Mouse (Mus musculus) lung, postnatal 0 days (tissue): ENCODE measurements around the gene Ncf1.

Source experiments
- CTCF ChIP-seq: IDR thresholded peaks from 2 replicates; pipeline ENCODE4 v1.5.1; 2016; ENCODE audit warnings: antibody characterized with exemption, mild to moderate bottlenecking
- EP300 ChIP-seq: IDR thresholded peaks from 2 replicates; pipeline ENCODE4 v1.6.1; 2016; ENCODE audit warnings: antibody characterized with exemption, mild to moderate bottlenecking, control low read depth

DNA sequence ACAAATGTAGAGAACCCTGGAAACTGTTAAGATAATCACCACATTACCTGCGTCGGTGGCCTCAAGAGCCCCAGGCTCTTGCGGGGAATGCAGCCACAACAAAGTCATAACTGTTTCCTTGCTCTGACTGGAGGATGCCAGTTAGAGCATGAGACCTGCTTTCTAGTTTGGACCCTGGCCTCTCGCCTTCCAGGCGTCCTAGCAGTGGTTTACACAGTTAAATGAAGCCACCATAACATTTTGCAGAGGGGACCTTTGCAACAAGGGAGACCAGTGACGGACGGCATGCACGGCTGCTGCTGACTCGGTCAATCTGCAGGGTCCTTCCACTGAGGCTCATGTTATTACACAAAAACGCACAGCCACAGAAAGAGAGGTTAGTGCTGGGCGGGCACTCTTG, 43.3 kb upstream of the Ncf1 start:
- no peak for TF ChIP-seq EP300
- TF ChIP-seq CTCF: no peak
